Mouse (Mus musculus) lung, postnatal 10 days (tissue): ENCODE data around the gene Lrrc72.

Experiments used
- DNase-seq: peaks from one replicate; pipeline ENCODE4 v3.0.0; 2021

Gene Lrrc72

GRCm38 (mm10) chr12:36189610-36190009, 63.6 kb downstream of the Lrrc72 start:
- DNase-seq, result no peak

GRCm38 (mm10) chr12:36187081-36187480, 66.1 kb downstream of the Lrrc72 start:
- DNase-seq, result no peak

GRCm38 (mm10) chr12:36182570-36182969, 70.6 kb downstream of the Lrrc72 start:
- peak; percentile 33 for DNase-seq

GRCm38 (mm10) chr12:36177227-36177626, 76.0 kb downstream of the Lrrc72 start:
- no peak for DNase-seq

GRCm38 (mm10) chr12:36165299-36165698, 87.9 kb downstream of the Lrrc72 start:
- no peak for DNase-seq

GRCm38 (mm10) chr12:36164126-36164791, 88.9 kb downstream of the Lrrc72 start:
- no peak for DNase-seq
